Mouse (Mus musculus) gastrocnemius, postnatal 14 days (tissue): ENCODE results near the gene Scaf11. TPM values are rescaled to one million over a fixed set of nuclear protein-coding genes. Genes with fewer than 3 reads are reported as not detected.
"Not testable (repeated sequence)": the region's sequence is repeated elsewhere in the genome, so short reads cannot be mapped to it uniquely, and the experiment has no call there.

Source experiments
- DNase-seq: peaks from one replicate; pipeline ENCODE4 v3.0.0; 2021; ENCODE audit warnings: mixed read lengths
- intact Hi-C: fragments of 180-260 bp; cut with DNase I; formaldehyde crosslinking; loops from one replicate; pipeline ENCODE4 v1.15.1; 2025; ENCODE audit warnings: low total_unique reads
- long read RNA-seq, 2 experiments: library from polyadenylated mRNA; stranded (forward); transcript quantifications; one replicate each; pipeline ENCODE4 v2.0.0; 2021
- total RNA-seq, 2 experiments: library from RNA; stranded (reverse); gene quantifications; 2 replicates each; pipeline ENCODE4 v1.2.3; 2021

The Scaf11 gene
- 10 to 100 TPM; 32.5 to 34.2 TPM for total RNA-seq
- long read RNA-seq, experiment 1, partial matches to known transcripts, result 1 of 7 reads
- long read RNA-seq, experiment 1, other reads (novel, unspliced or antisense), result 5 of 7 reads
- long read RNA-seq, experiment 2, full-length matches to known transcripts, result 4 of 10 reads
- long read RNA-seq, experiment 2, partial matches to known transcripts, result 1 of 10 reads
- long read RNA-seq, experiment 2, other reads (novel, unspliced or antisense), result 5 of 10 reads

GRCm38 (mm10) chr15:96460730-96461540, at the start of gene Scaf11:
Scaf11 (minus strand) TSS chr15:96460843.
- peak; percentile 96 for DNase-seq
- intact Hi-C loops, result no loop called here

- intact Hi-C loops, result no loop called here
- DNase-seq, result peak; percentile 25
These were observed 46.6 kb upstream of the Scaf11 start for GRCm38 (mm10) chr15:96507097-96507840.

GRCm38 (mm10) chr15:96497646-96498045, 37.0 kb upstream of the Scaf11 start:
- no peak for DNase-seq
- intact Hi-C loops, result no loop called here

GRCm38 (mm10) chr15:96494279-96494678, 33.6 kb upstream of the Scaf11 start:
- intact Hi-C loops, result no loop called here
- no peak for DNase-seq

GRCm38 (mm10) chr15:96493573-96493972, 32.9 kb upstream of the Scaf11 start:
- DNase-seq, result no peak
- intact Hi-C loops, result no loop called here

- DNase-seq, intact Hi-C loops: not testable (repeated sequence)
These were observed 32.3 kb upstream of the Scaf11 start for GRCm38 (mm10) chr15:96492919-96493318.

GRCm38 (mm10) chr15:96491861-96492641, 31.4 kb upstream of the Scaf11 start:
- no peak for DNase-seq
- intact Hi-C loops, result no loop called here

- no peak for DNase-seq
- intact Hi-C loops, result no loop called here
These were observed 30.8 kb upstream of the Scaf11 start for GRCm38 (mm10) chr15:96491421-96491820.

GRCm38 (mm10) chr15:96490123-96490522, 29.5 kb upstream of the Scaf11 start:
- intact Hi-C loops, result no loop called here
- no peak for DNase-seq

GRCm38 (mm10) chr15:96488941-96489786, 28.5 kb upstream of the Scaf11 start:
- intact Hi-C loops, result no loop called here
- peak; percentile 53 for DNase-seq

GRCm38 (mm10) chr15:96487066-96487698, 26.5 kb upstream of the Scaf11 start:
- intact Hi-C loops, result no loop called here
- DNase-seq, result no peak

GRCm38 (mm10) chr15:96480822-96481221, 20.2 kb upstream of the Scaf11 start:
- no peak for DNase-seq
- intact Hi-C loops, result no loop called here

- intact Hi-C loops, result no loop called here
- DNase-seq, result no peak
These were observed 17.4 kb upstream of the Scaf11 start for GRCm38 (mm10) chr15:96478006-96478405.

GRCm38 (mm10) chr15:96476359-96476758, 15.7 kb upstream of the Scaf11 start:
- intact Hi-C loops, result no loop called here
- peak; percentile 89 for DNase-seq

GRCm38 (mm10) chr15:96475571-96475972, 14.9 kb upstream of the Scaf11 start:
- DNase-seq, result no peak
- intact Hi-C loops, result no loop called here

- intact Hi-C loops, result no loop called here
- DNase-seq, result peak; percentile 36
These were observed 13.8 kb upstream of the Scaf11 start for GRCm38 (mm10) chr15:96474325-96474955.

GRCm38 (mm10) chr15:96473920-96474319, 13.3 kb upstream of the Scaf11 start:
- intact Hi-C loops, result no loop called here
- DNase-seq, result no peak

GRCm38 (mm10) chr15:96468316-96468715, 7.7 kb upstream of the Scaf11 start:
- DNase-seq, result no peak
- intact Hi-C loops, result no loop called here
